Mouse (Mus musculus) intestine, postnatal 0 days (tissue): ENCODE measurements around the gene Tcerg1l. TPM values are rescaled to one million over a fixed set of nuclear protein-coding genes. Genes with fewer than 3 reads are reported as not detected.

ENCODE experiments used
- ATAC-seq: fragments of 200-750 bp; cut with Nextera tagmentation; 2 replicates; pipeline ENCODE4 v1.8.0; 2017; ENCODE audit warnings: mild to moderate bottlenecking, moderate TSS enrichment, moderate library complexity
- H3K27ac ChIP-seq: fragments of 300-500 bp; sonication (generic); 2 replicates; pipeline ENCODE4 v1.5.1; 2014; ENCODE audit warnings: mild to moderate bottlenecking, low read depth, low read length, moderate library complexity
- H3K27me3 ChIP-seq: fragments of 300-500 bp; sonication (generic); replicated peaks from 2 replicates; pipeline ENCODE4 v1.6.1; 2014; ENCODE audit warnings: low read length, mixed read lengths; ENCODE audit not compliant: control insufficient read depth, insufficient read depth
- H3K36me3 ChIP-seq: fragments of 300-500 bp; sonication (generic); 2 replicates; pipeline ENCODE4 v1.6.1; 2014; ENCODE audit warnings: mild to moderate bottlenecking, moderate library complexity; ENCODE audit not compliant: control insufficient read depth, insufficient read depth
- H3K4me1 ChIP-seq: fragments of 300-500 bp; sonication (generic); replicated peaks from 2 replicates; pipeline ENCODE4 v1.6.1; 2014; ENCODE audit warnings: antibody characterized with exemption, low read length, mixed read lengths; ENCODE audit not compliant: control insufficient read depth, insufficient read depth
- H3K4me2 ChIP-seq: fragments of 300-500 bp; sonication (generic); replicated peaks from 2 replicates; pipeline ENCODE4 v1.6.1; 2014; ENCODE audit warnings: low read depth, mild to moderate bottlenecking, moderate library complexity
- H3K4me3 ChIP-seq: fragments of 300-500 bp; sonication (generic); 2 replicates; pipeline ENCODE4 v1.5.1; 2014; ENCODE audit warnings: low read depth, low read length
- H3K9ac ChIP-seq: fragments of 300-500 bp; sonication (generic); 2 replicates; pipeline ENCODE4 v1.6.1; 2014; ENCODE audit warnings: mild to moderate bottlenecking, low read depth, low read length
- H3K9me3 ChIP-seq: fragments of 300-500 bp; sonication (generic); 2 replicates; pipeline ENCODE4 v1.6.1; 2016; ENCODE audit warnings: mixed run types; ENCODE audit not compliant: control insufficient read depth
- CTCF ChIP-seq: sonication (generic); IDR thresholded peaks from 2 replicates; pipeline ENCODE4 v1.5.1; 2016; ENCODE audit warnings: low read depth, mild to moderate bottlenecking, control low read depth, antibody characterized with exemption, moderate library complexity
- WGBS: fragments of 180-500 bp; shearing (Covaris S2); extraction: QIAGEN DNeasy Blood & Tissue Kit; methylation state at CpG from one replicate; pipeline ENCODE4 v1.1.7; 2014; 5-methylcytosine and 5-hydroxymethylcytosine counted together
- polyA plus RNA-seq: library from polyadenylated mRNA; unstranded; fragments of >200 nt; fragmentation: Nextera tagmentation; extraction: Ambion mirVana; gene quantifications from 2 replicates; pipeline ENCODE4 v1.2.1, GENCODE M21; 2015

The Tcerg1l gene
- polyA plus RNA-seq, 1 experiment from 2014 or later, result 0.29 TPM

DNA sequence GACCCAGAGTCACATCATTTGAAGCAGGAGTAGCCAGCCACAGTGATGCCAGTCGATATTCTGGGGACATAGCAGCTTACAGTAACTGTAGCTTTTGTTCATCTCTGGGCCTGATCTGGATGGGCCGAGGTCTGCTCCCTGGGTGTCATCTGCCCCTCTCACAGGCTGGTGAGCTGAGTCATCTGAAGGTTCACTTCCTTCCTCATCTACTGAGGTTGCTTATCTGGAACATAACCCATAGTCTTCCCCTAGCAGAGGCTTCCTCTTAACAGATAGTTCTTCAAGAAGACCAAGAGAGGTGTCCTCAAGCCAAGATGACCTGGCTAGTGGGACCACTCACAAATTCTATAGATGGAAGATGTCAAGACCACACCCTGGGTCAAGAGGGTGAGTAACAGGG lies 192.4 kb downstream of the Tcerg1l start:
- H3K27me3 ChIP-seq, result no peaks in the 10 kb centered on the region
- H3K4me1 ChIP-seq, result no peaks in the 10 kb centered on the region
- H3K36me3 ChIP-seq, result no peaks in the 10 kb centered on the region
- H3K27ac ChIP-seq, result no peak overlapping the region
- no peak overlapping the region for H3K4me3 ChIP-seq
- H3K9ac ChIP-seq, result no peak overlapping the region
- WGBS, result 83% methylated on average over 2 of the region's 2 CpGs
- ATAC-seq, result no peak
- no peak for TF ChIP-seq CTCF
- H3K9me3 ChIP-seq, result no peaks in the 10 kb centered on the region
- H3K4me2 ChIP-seq, result no peak overlapping the region

DNA sequence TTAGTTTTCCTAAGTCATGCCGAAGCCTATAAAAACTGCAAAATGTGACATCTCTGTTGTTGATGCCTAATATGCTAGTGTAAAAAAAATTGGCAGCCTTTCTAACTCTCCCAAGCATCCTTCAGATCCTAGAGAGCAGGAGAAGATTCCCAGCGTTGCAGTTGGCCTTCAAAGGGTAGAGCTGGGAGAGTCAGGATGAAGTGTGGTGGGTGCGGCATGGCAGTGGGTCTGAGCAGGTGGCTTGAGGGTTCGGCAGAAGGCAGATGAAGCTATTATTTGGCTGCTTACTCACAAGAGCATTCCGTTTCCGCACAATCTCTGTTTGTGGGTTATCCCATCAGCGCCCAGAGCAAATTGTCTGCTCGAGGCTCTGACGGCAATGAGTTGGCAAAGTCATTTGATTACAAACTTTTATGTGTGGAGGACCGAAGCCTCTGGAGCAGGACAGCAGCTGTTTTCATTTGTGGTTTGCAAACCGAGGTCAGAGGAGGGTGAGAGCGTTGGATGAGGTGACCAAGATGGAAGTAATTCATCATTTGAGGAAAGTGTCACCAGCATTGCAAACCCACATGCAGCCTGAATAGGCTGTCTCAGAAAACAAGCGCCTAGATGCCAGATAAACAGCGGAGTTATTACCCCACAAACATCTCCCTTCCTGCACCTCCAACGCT lies 195.2 kb downstream of the Tcerg1l start:
- no peaks in the 10 kb centered on the region for H3K36me3 ChIP-seq
- no peaks in the 10 kb centered on the region for H3K4me1 ChIP-seq
- no peak for TF ChIP-seq CTCF
- 65% methylated on average over 15 of the region's 15 CpGs for WGBS
- no peaks in the 10 kb centered on the region for H3K27me3 ChIP-seq
- H3K9ac ChIP-seq, result no peak overlapping the region
- ATAC-seq, result no peak
- H3K27ac ChIP-seq, result no peak overlapping the region
- H3K4me2 ChIP-seq, result no peak overlapping the region
- H3K9me3 ChIP-seq, result no peaks in the 10 kb centered on the region
- H3K4me3 ChIP-seq, result no peak overlapping the region

DNA sequence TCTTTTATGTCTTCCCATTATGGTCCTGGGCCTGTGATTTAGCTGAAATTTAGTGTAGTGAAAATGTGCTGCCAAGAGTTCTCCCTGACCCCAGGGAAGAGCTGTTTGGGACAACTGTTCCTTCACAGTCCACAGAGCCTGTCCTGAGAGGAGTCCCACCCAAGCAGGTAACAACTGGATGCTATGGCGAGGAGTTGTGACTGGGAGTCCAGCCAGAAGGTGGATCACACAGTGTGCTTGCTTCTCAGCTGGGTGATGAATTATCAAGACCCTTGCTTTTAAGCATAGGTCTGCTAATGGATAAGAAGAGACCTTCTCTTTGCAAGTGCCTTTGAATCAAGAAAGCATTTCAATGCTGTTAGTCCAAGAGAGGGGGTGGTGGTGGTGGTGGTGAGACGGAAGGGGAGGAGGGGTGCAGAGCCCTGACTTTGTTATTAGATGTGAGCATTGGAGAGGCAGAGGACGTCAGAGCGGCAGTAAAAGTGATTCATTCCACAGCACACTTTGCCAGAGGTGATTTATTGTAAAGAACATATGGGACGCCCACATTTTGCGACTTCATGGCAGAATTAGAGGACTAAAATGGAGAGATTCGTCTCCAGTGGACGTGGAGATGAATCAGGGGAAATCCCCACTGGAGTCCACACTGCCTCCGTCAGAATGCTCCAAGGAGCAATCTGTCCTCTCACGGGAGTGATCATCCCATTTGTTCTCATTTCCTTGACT lies 198.0 kb downstream of the Tcerg1l start:
- Histone ChIP-seq H3K9ac (no peak overlapping the region), H3K4me2 (no peak overlapping the region), H3K27ac (no peak overlapping the region), H3K4me1 (no peaks in the 10 kb centered on the region), H3K4me3 (no peak overlapping the region), H3K27me3 (no peaks in the 10 kb centered on the region), H3K36me3 (no peaks in the 10 kb centered on the region), H3K9me3 (no peaks in the 10 kb centered on the region)
- no peak for TF ChIP-seq CTCF
- no peak for ATAC-seq
- WGBS, result 44% methylated on average over 10 of the region's 10 CpGs

DNA sequence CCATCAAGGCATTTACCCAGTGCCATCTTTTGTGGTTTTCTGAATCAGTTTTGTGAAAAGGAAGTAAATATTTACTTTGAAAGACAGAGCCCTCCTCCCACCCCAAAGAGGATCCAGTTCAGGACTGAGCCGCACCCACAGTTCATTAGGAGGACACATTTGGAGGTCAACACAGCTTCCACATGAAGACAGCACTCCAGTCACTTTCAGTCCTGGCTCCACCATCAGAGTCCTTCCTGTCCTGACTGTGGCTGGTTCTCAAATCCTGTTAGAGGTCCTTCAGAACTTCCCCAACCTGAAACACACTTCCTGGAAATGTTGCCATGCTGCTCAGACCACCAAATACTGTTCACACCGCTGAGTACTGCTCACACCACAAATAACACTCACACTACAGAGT lies 201.4 kb downstream of the Tcerg1l start:
- H3K4me1 ChIP-seq, result no peaks in the 10 kb centered on the region
- no peak for ATAC-seq

DNA sequence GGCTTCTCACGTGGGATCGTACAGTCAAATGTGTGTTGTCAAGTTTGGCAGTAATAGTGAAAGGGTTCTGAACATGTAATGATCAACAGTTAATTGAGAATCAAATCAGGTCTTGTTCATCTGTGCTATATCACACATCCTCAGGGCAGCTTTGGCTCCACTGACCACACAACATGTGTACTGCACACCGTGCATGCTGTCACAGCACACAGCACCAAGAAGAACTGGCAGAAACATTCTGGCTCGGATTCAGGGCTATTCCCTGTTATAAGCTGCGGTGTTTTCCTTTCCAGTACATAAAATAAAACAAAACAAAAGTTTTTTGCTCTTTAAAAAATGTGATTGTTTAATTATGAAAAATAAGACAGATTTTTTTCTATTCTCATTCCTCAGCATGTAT lies 213.3 kb downstream of the Tcerg1l start:
- no peak for ATAC-seq
- H3K36me3 ChIP-seq, result no peaks in the 10 kb centered on the region
- TF ChIP-seq CTCF, result no peak
- H3K4me2 ChIP-seq, result no peak overlapping the region
- no peak overlapping the region for H3K4me3 ChIP-seq
- no peaks in the 10 kb centered on the region for H3K4me1 ChIP-seq
- no peak overlapping the region for H3K9ac ChIP-seq
- 83% methylated on average over 5 of the region's 5 CpGs for WGBS
- H3K27me3 ChIP-seq, result no peaks in the 10 kb centered on the region
- no peaks in the 10 kb centered on the region for H3K9me3 ChIP-seq
- H3K27ac ChIP-seq, result no peak overlapping the region

More for the DNA sequence above, 201.4 kb downstream of the Tcerg1l start:
- no peak for TF ChIP-seq CTCF
- no peak overlapping the region for H3K9ac ChIP-seq
- H3K9me3 ChIP-seq, result no peaks in the 10 kb centered on the region
- no peaks in the 10 kb centered on the region for H3K27me3 ChIP-seq
- H3K4me3 ChIP-seq, result no peak overlapping the region
- no peaks in the 10 kb centered on the region for H3K36me3 ChIP-seq
- WGBS, result 61% methylated on average over 2 of the region's 2 CpGs
- H3K4me2 ChIP-seq, result no peak overlapping the region
- no peak overlapping the region for H3K27ac ChIP-seq

DNA sequence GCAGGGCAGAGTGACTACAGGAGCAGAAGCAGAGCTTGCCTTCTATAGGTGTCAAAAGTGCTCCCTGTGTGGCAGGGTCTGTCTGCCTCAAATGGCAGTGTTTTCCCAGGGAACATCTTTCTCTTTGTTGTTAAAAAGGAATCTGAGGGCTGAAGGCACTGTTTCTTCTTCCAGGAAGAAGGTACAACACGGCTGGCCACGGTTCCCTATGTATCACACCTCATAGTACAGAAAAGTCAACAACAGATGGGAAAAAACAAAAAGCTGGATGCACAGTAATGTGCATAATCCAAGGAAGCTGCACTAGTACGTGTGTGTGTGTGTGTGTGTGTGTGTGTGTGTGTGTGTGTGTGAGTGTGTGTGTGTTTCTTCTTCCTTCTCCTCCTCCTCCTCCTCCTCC lies 215.3 kb downstream of the Tcerg1l start:
- 57% methylated on average over 3 of the region's 3 CpGs for WGBS
- no peak for TF ChIP-seq CTCF
- no peak for ATAC-seq
- no peak overlapping the region for H3K27ac ChIP-seq
- H3K9me3 ChIP-seq, result no peaks in the 10 kb centered on the region
- H3K4me3 ChIP-seq, result no peak overlapping the region
- no peaks in the 10 kb centered on the region for H3K36me3 ChIP-seq
- no peaks in the 10 kb centered on the region for H3K4me1 ChIP-seq
- no peak overlapping the region for H3K4me2 ChIP-seq
- no peaks in the 10 kb centered on the region for H3K27me3 ChIP-seq
- H3K9ac ChIP-seq, result no peak overlapping the region
